Mouse (Mus musculus) heart, adult 2 months (tissue): Measurements from ENCODE around the gene 9130213A22Rik. TPM values are rescaled to one million over a fixed set of nuclear protein-coding genes. Genes with fewer than 3 reads are reported as not detected.

Source experiments
- DNase-seq, 2 experiments: peaks; one replicate each; pipeline ENCODE4 v3.0.0; 2021
- H3K27ac ChIP-seq: fragments of 200-600 bp; 2 replicates; pipeline ENCODE4 v1.8.1; 2022
- H3K27me3 ChIP-seq: fragments of 200-500 bp; 2 replicates; pipeline ENCODE4 v1.6.1; 2012; ENCODE audit warnings: mild to moderate bottlenecking, low read length, inconsistent platforms, mixed read lengths; ENCODE audit not compliant: control insufficient read depth, insufficient read depth
- H3K36me3 ChIP-seq: fragments of 200-500 bp; 2 replicates; pipeline ENCODE4 v1.6.1; 2012; ENCODE audit warnings: low read length, inconsistent platforms; ENCODE audit not compliant: control insufficient read depth, insufficient read depth
- H3K4me1 ChIP-seq: fragments of 200-500 bp; 2 replicates; pipeline ENCODE4 v1.6.1; 2011; ENCODE audit warnings: low read length; ENCODE audit not compliant: control insufficient read depth, insufficient read depth
- H3K4me3 ChIP-seq: fragments of 200-600 bp; 2 replicates; pipeline ENCODE4 v1.8.1; 2022
- H3K79me2 ChIP-seq: fragments of 200-500 bp; replicated peaks from 2 replicates; pipeline ENCODE4 v1.6.1; 2012; ENCODE audit warnings: mild to moderate bottlenecking, inconsistent platforms, low read length, moderate library complexity, mixed read lengths; ENCODE audit not compliant: control insufficient read depth, insufficient read depth
- H3K9ac ChIP-seq: fragments of 200-500 bp; 2 replicates; pipeline ENCODE4 v1.6.1; 2012; ENCODE audit warnings: low read depth, mild to moderate bottlenecking, control low read depth, inconsistent platforms, low read length, mixed read lengths
- CTCF ChIP-seq: fragments of 200-600 bp; IDR thresholded peaks from 2 replicates; pipeline ENCODE4 v1.8.1; 2022; ENCODE audit warnings: antibody characterized with exemption, mild to moderate bottlenecking, moderate library complexity
- EP300 ChIP-seq: fragments of 200-500 bp; IDR thresholded peaks from 2 replicates; pipeline ENCODE4 v1.6.1; 2011; ENCODE audit warnings: low read depth, low read length, control low read depth; ENCODE audit not compliant: insufficient read depth
- POLR2A ChIP-seq: fragments of 200-500 bp; IDR thresholded peaks from 2 replicates; pipeline ENCODE4 v1.6.1; 2011; ENCODE audit warnings: mild to moderate bottlenecking, low read depth, low read length, control low read depth; ENCODE audit not compliant: insufficient read depth
- WGBS: fragments of 180-500 bp; shearing (Covaris S2); methylation state at CpG from one replicate; pipeline ENCODE4 v1.1.7; 2018; 5-methylcytosine and 5-hydroxymethylcytosine counted together
- intact Hi-C: fragments of 180-260 bp; cut with DNase I; formaldehyde crosslinking; loops from one replicate; pipeline ENCODE4 v1.15.1; 2025
- polyA plus RNA-seq: library from polyadenylated mRNA; depleted of rRNA; stranded (reverse); fragments of >200 nt; gene quantifications from 2 replicates; pipeline ENCODE4 v1.2.3, GENCODE M21; 2012
- total RNA-seq, 2 experiments: library from RNA; stranded (reverse); gene quantifications; 2 replicates each; pipeline ENCODE4 v1.2.3; 2021

9130213A22Rik gene
- total and polyA plus RNA-seq, 3 experiments, result 0.21 to 0.82 (median 0.23) TPM

DNA sequence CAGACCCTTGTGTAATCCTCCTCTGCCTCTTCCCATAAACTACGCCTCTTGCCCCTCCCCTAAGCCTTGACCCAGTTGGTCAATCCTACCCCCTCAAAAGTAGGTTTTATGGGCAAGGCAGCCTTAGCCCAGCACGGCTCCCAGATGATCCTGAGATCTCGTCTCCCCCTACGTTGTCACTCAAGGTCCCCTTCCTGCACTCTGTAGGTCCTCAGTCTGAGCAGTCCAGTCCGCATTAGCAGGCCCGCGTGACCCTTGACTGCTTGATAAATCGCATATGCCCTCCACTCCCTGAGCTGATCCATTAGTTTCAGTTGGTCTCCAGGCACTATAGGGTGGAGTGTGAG is 12.2 kb upstream of the 9130213A22Rik start:
- Histone ChIP-seq H3K9ac (no peak overlapping the region), H3K4me1 (no peaks in the 10 kb centered on the region), H3K27me3 (no peaks in the 10 kb centered on the region), H3K79me2 (no peaks in the 10 kb centered on the region), H3K27ac (no peak overlapping the region), H3K36me3 (no peaks in the 10 kb centered on the region), H3K4me3 (peak overlapping the region; percentile 57; the same call in 1 of the 2 replicates)
- DNase-seq, result no peak
- intact Hi-C loops, result no loop called here
- TF ChIP-seq CTCF (no peak), POLR2A (no peak), EP300 (no peak)
- 53% methylated on average over 8 of the region's 8 CpGs for WGBS

DNA sequence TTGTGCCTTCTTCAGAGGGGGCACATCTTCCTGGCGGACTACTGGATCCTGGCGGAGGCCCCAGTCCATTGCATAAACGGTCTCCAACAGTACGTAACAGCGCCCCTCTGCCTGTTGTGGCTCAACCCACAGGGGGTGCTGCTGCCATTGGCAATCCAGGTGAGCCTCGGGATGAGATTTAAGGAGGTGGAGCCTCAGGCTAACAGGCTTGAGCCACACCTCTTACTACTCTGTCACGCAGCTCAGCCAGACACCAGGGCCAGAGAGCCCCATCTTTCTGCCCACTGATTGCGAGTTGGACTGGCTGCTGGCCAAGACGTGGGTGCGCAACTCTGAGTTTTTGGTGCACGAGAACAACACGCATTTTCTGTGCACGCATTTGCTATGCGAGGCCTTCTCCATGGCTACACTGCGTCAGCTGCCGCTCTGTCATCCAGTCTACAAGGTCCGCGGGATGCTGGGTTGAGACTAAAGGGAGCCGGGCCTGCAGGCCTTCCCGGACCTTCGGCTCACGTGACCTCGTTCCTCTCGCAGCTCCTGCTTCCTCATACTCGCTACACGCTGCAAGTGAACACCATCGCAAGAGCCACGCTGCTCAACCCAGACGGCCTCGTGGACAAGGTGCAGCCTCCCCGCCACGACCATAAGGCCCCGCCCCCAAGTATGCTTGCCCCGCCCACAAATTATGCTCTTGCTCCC is 11.7 kb upstream of the 9130213A22Rik start:
- Histone ChIP-seq H3K79me2 (no peaks in the 10 kb centered on the region), H3K27me3 (no peaks in the 10 kb centered on the region), H3K36me3 (no peaks in the 10 kb centered on the region), H3K4me3 (peak overlapping the region; percentile 57), H3K9ac (peak overlapping the region; percentile 35), H3K4me1 (no peaks in the 10 kb centered on the region), H3K27ac (no peak overlapping the region)
- peak; percentile 49 to 51 for DNase-seq
- intact Hi-C loops, result no loop called here
- TF ChIP-seq CTCF (peak; percentile 54), POLR2A (no peak), EP300 (no peak)
- 5% methylated on average over 34 of the region's 34 CpGs for WGBS

DNA sequence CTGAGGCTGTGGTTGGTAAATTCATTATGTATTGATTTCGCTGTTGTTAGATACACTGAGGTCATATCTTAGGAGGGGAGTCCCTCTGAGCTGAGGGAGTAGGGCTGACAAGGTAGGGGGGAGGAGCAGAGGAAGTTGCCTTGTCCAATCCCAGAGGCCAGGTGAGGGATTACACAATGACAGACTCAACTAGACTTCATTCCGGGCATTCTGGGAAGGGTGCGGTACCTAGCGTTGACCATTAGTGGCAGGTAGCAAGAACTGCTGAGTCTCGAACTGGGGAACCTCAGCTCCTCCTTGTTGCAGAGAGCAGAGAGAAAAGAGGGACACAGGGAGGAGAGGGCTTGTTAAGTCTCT is 11.2 kb upstream of the 9130213A22Rik start:
- intact Hi-C loops, result no loop called here
- H3K27ac ChIP-seq, result no peak overlapping the region
- DNase-seq, result no peak
- TF ChIP-seq CTCF, result no peak
- TF ChIP-seq EP300, result no peak
- no peak for TF ChIP-seq POLR2A
- H3K27me3 ChIP-seq, result no peaks in the 10 kb centered on the region
- H3K79me2 ChIP-seq, result no peaks in the 10 kb centered on the region
- H3K4me1 ChIP-seq, result no peaks in the 10 kb centered on the region
- 48% methylated on average over 5 of the region's 5 CpGs for WGBS
- H3K9ac ChIP-seq, result no peak overlapping the region
- H3K4me3 ChIP-seq, result no peak overlapping the region
- no peaks in the 10 kb centered on the region for H3K36me3 ChIP-seq

DNA sequence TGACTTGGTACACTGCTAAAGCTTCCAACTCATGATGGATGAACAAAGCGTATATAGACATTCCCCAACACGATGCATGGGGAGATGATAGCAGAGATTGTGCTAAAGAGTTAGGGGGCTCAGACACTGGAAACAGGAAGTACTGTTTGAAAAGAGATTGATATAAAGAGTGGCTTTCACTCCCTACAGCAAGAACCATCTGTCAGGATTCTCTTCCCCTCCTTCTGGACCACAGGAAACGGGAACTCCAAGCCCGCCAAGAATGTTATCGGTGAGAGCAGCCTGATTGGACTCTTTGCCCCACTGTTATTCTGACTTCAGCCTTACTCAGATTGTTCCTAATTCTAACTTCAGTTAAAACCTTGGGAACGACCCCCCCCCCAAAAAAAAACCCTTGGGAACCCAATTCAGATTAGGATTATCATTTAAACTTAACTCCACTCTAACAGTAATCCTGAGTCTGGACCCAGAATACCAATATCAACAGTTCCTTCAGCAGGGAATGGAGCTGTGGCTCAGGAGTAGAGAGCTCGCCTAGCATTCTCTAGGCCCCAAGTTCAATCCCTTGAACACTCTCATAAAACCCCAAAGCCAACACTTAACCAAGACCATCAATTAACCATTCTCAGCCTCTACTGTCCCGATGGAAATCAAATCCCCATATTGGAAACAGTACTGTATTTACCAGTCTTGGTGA is 6.2 kb upstream of the 9130213A22Rik start:
- Histone ChIP-seq H3K36me3 (no peaks in the 10 kb centered on the region), H3K79me2 (no peaks in the 10 kb centered on the region), H3K4me1 (peaks cover 3% of the 10 kb centered on the region; the same call in 1 of the 2 replicates), H3K4me3 (no peak overlapping the region), H3K9ac (no peak overlapping the region), H3K27ac (no peak overlapping the region), H3K27me3 (no peaks in the 10 kb centered on the region)
- WGBS, result 49% methylated on average over 8 of the region's 8 CpGs
- no peak for TF ChIP-seq CTCF
- no peak for TF ChIP-seq EP300
- TF ChIP-seq POLR2A, result no peak
- DNase-seq, result no peak
- intact Hi-C loops, result loop anchor here (5.0 kb wide), 1 partner anchor 104 kb away; no protein-coding TSS in a partner anchor

DNA sequence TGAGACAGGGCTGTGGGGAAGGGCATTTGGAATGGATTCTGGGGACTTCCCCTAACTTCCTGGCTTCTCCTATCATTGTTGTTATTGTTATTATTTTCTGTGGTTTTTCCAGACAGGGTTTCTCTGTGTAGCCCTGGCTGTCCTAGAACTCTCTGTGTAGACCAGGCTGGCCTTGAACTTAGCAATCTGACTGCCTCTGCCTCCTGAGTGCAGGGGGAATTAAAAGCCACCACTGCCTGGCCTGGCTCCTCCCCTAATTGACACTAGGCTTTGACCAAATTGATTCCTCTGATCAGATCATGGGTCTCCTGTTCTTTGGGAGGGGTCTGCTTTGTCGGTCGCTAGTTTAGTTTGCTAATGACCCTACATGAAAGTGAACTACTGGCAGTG is 4.3 kb upstream of the 9130213A22Rik start:
- no peak overlapping the region for H3K9ac ChIP-seq
- no peaks in the 10 kb centered on the region for H3K27me3 ChIP-seq
- 73% methylated on average over 2 of the region's 2 CpGs for WGBS
- no peak overlapping the region; the same call in 1 of the 2 replicates for H3K27ac ChIP-seq
- intact Hi-C loops, result loop anchor here (5.0 kb wide), 1 partner anchor 106 kb away; no protein-coding TSS in a partner anchor
- DNase-seq, result no peak
- no peak overlapping the region; the same call in 1 of the 2 replicates for H3K4me3 ChIP-seq
- TF ChIP-seq CTCF (no peak), POLR2A (no peak), EP300 (no peak)
- H3K4me1 ChIP-seq, result peaks cover 3% of the 10 kb centered on the region; the same call in 1 of the 2 replicates
- H3K36me3 ChIP-seq, result no peaks in the 10 kb centered on the region
- no peaks in the 10 kb centered on the region for H3K79me2 ChIP-seq
